Mouse (Mus musculus) lung, postnatal 0 days (tissue): ENCODE results near the gene Marveld1.

Experiments
- CTCF ChIP-seq: IDR thresholded peaks from 2 replicates; pipeline ENCODE4 v1.5.1; 2016; ENCODE audit warnings: antibody characterized with exemption, mild to moderate bottlenecking
- EP300 ChIP-seq: IDR thresholded peaks from 2 replicates; pipeline ENCODE4 v1.6.1; 2016; ENCODE audit warnings: antibody characterized with exemption, mild to moderate bottlenecking, control low read depth

GRCm38 (mm10) chr19:42136126-42136525, 11.1 kb upstream of the Marveld1 start:
- TF ChIP-seq EP300 (no peak), CTCF (no peak)
